16 mouse cellular contexts compared by ENCODE assay signal in the genomic region with DNA sequence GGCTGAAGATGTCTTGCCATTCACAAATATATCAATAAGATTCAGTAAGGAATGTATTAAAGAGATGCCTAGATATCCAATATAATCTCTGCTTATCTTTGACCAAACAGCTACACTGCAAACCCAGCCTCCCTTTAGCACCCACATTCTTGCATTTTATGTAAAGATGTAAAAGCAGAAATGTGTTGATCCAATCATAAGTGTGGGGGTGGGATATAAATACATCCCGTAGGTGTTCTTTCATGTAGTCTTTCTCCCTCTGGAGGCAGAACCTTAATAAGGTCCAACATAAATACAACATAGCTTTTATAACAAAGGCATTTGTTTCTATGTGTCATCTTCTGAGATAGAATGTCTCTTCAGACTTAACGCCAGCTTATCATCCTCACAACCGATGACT.
"Had no signal": no experiment of that assay in that cellular context is flagged by ENCODE, and none has a peak within 500 bp of the region (broad histone marks: within the 10 kb centered on the region; RNA-seq: fewer than 3 reads in every experiment).

No protein-coding gene starts in this region.

- DNase-seq: gastrocnemius, postnatal 14 days; gastrocnemius, postnatal 36 days; heart, adult 11 months; heart, adult 2 months; heart, postnatal 14 days; heart, postnatal 36 days; kidney, adult 18-20 months; kidney, adult 8-10 months; kidney, postnatal 10 days; kidney, postnatal 25 days; kidney, postnatal 4 days; liver; liver, embryonic 13.5 days had no signal

- ATAC-seq: hindbrain, postnatal 0 days; intestine, embryonic 15.5 days; intestine, postnatal 0 days had no signal
